In genomic region chr5:65101621-65102020, GRCm38 (mm10) we compare ENCODE assay signal across 19 mouse cellular contexts. TPM values are rescaled to one million over a fixed set of nuclear protein-coding genes. Genes with fewer than 3 reads are reported as not detected.
DNase-seq lines count a peak whose midpoint lies in the region; ATAC-seq and TF ChIP-seq lines count a peak whose summit lies in the region.
"Had no signal": no experiment of that assay in that cellular context is flagged by ENCODE, and none has a peak within 500 bp of the region (broad histone marks: within the 10 kb centered on the region; RNA-seq: fewer than 3 reads in every experiment).

No protein-coding gene starts in this region.

- no peak overlapping the region for H3K9ac ChIP-seq in midbrain, postnatal 0 days (replicated peaks; ENCODE audit: low read length, poor library complexity, severe bottlenecking)
- H3K9ac ChIP-seq in midbrain, embryonic 13.5 days (replicated peaks): no peak overlapping the region
- H3K9ac ChIP-seq in hindbrain, embryonic 12.5 days: no peak overlapping the region
- H3K9ac ChIP-seq: heart, embryonic 13.5 days had no signal

- 80% methylated on average over 6 of the region's 6 CpGs for WGBS in heart, embryonic 10.5 days
- 85% methylated on average over 6 of the region's 6 CpGs for WGBS in midbrain, postnatal 0 days
- 88% methylated on average over 6 of the region's 6 CpGs for WGBS in midbrain, embryonic 13.5 days
- 23% methylated on average over 6 of the region's 6 CpGs for WGBS in macrophage (ENCODE audit: missing documents)
- WGBS in hindbrain, embryonic 12.5 days: 92% methylated on average over 6 of the region's 6 CpGs

- peak overlapping the region; percentile 67; the same call in 1 of the 2 replicates for H3K27ac ChIP-seq in heart, embryonic 10.5 days
- 0 out of 2 replicates have a peak overlapping the region, but pooled peaks have one; percentile 26 for H3K27ac ChIP-seq in midbrain, postnatal 0 days (ENCODE audit: low read depth, low read length)
- H3K27ac ChIP-seq in midbrain, embryonic 13.5 days: no peak overlapping the region
- H3K27ac ChIP-seq in macrophage: peak overlapping the region; percentile 56
- H3K27ac ChIP-seq in hindbrain, embryonic 12.5 days: no peak overlapping the region
- H3K27ac ChIP-seq: hindbrain, embryonic 10.5 days; layer of hippocampus, adult 2 months; left cerebral cortex, adult 2 months had no signal

- no peaks in the 10 kb centered on the region for H3K79me2 ChIP-seq in macrophage (ENCODE audit: inconsistent target)

- H3K4me2 ChIP-seq in midbrain, postnatal 0 days (ENCODE audit: low read depth, low read length, poor library complexity, severe bottlenecking): no peak overlapping the region
- H3K4me2 ChIP-seq in midbrain, embryonic 13.5 days (replicated peaks): no peak overlapping the region
- no peak overlapping the region for H3K4me2 ChIP-seq in hindbrain, embryonic 12.5 days (replicated peaks)
- H3K4me2 ChIP-seq: heart, embryonic 13.5 days had no signal

- TF ChIP-seq CTCF in midbrain, postnatal 0 days (IDR thresholded peaks at IDR 0.05): no peak

- no peak for DNase-seq in heart, embryonic 10.5 days (ENCODE audit: low spot score)
- no peak for DNase-seq in heart, postnatal 4 days
- DNase-seq in midbrain, postnatal 0 days (ENCODE audit: low spot score): no peak
- DNase-seq in left cerebral cortex, adult 9 months (ENCODE audit: low spot score in 2 of 2): no peak
- DNase-seq in embryo, embryonic 10.5 days (ENCODE audit: low spot score): no peak
- DNase-seq: adrenal gland, postnatal 25 days; cerebellum, adult 2 months; gastrocnemius, postnatal 14 days; kidney, adult 8-10 months; lung, adult 2 months had no signal

- no peak overlapping the region for H3K4me3 ChIP-seq in heart, embryonic 10.5 days
- no peak overlapping the region for H3K4me3 ChIP-seq in midbrain, postnatal 0 days (ENCODE audit: low read depth, low read length)
- H3K4me3 ChIP-seq in midbrain, embryonic 13.5 days (replicated peaks): no peak overlapping the region
- H3K4me3 ChIP-seq in macrophage (ENCODE audit: inconsistent target): no peak overlapping the region
- H3K4me3 ChIP-seq in hindbrain, embryonic 12.5 days: no peak overlapping the region
- H3K4me3 ChIP-seq: heart, embryonic 13.5 days; hindbrain, embryonic 10.5 days; layer of hippocampus, adult 2 months; left cerebral cortex, adult 2 months; midbrain, embryonic 10.5 days had no signal

- no peak for ATAC-seq in midbrain, postnatal 0 days (ENCODE audit: low FRiP score)
- no peak for ATAC-seq in midbrain, embryonic 13.5 days
- ATAC-seq in hindbrain, embryonic 12.5 days (ENCODE audit: low FRiP score): no peak

- no peaks in the 10 kb centered on the region for H3K9me3 ChIP-seq in heart, embryonic 10.5 days
- H3K9me3 ChIP-seq in midbrain, postnatal 0 days (ENCODE audit: low read length): no peaks in the 10 kb centered on the region
- no peaks in the 10 kb centered on the region for H3K9me3 ChIP-seq in midbrain, embryonic 13.5 days
- no peaks in the 10 kb centered on the region for H3K9me3 ChIP-seq in hindbrain, embryonic 12.5 days (replicated peaks)
- H3K9me3 ChIP-seq: heart, embryonic 13.5 days; hindbrain, embryonic 10.5 days; midbrain, embryonic 10.5 days had no signal

- H3K4me1 ChIP-seq in heart, embryonic 10.5 days: peaks cover 14% of the 10 kb centered on the region
- H3K4me1 ChIP-seq in midbrain, postnatal 0 days (ENCODE audit: insufficient read depth, low read length): peaks cover 8% of the 10 kb centered on the region; the same call in 1 of the 2 replicates
- peaks cover 12% of the 10 kb centered on the region; the same call in 1 of the 2 replicates for H3K4me1 ChIP-seq in midbrain, embryonic 13.5 days (replicated peaks)
- H3K4me1 ChIP-seq in hindbrain, embryonic 12.5 days: peaks cover 5% of the 10 kb centered on the region; the same call in 1 of the 2 replicates

- H3K27me3 ChIP-seq in heart, embryonic 10.5 days (ENCODE audit: insufficient read depth, poor library complexity, severe bottlenecking): no peaks in the 10 kb centered on the region
- no peaks in the 10 kb centered on the region for H3K27me3 ChIP-seq in midbrain, postnatal 0 days (ENCODE audit: insufficient read depth, low read length)
- no peaks in the 10 kb centered on the region for H3K27me3 ChIP-seq in midbrain, embryonic 13.5 days
- H3K27me3 ChIP-seq in hindbrain, embryonic 12.5 days: no peaks in the 10 kb centered on the region
- H3K27me3 ChIP-seq: heart, embryonic 13.5 days had no signal

- H3K36me3 ChIP-seq in heart, embryonic 10.5 days: no peaks in the 10 kb centered on the region
- H3K36me3 ChIP-seq in midbrain, postnatal 0 days (ENCODE audit: insufficient read depth, low read length): no peaks in the 10 kb centered on the region
- no peaks in the 10 kb centered on the region for H3K36me3 ChIP-seq in midbrain, embryonic 13.5 days
- no peaks in the 10 kb centered on the region for H3K36me3 ChIP-seq in macrophage (ENCODE audit: inconsistent target)
- H3K36me3 ChIP-seq in hindbrain, embryonic 12.5 days: no peaks in the 10 kb centered on the region
- H3K36me3 ChIP-seq: heart, embryonic 13.5 days; hindbrain, embryonic 10.5 days; midbrain, embryonic 10.5 days had no signal

RNA-seq across cellular contexts. Expression of gene Klhl5, which starts 5.7 kb away (rescaled TPM):
- 12.9 and 13.0 TPM in 2 replicates for polyA plus RNA-seq in heart, embryonic 10.5 days (2016; fragmentation: Nextera tagmentation; extraction: Ambion mirVana)
- 10 to 100 TPM; 21.5 to 22.8 TPM for total RNA-seq in heart, postnatal 4 days (2021)
- 62.1 and 64.4 TPM in 2 replicates for total RNA-seq in midbrain, postnatal 0 days (2014; rRNA removed)
- 56.6 and 61.2 TPM in 2 replicates for polyA plus RNA-seq in midbrain, postnatal 0 days (2015; fragmentation: Nextera tagmentation; extraction: Ambion mirVana)
- 42.3 and 46.7 TPM in 2 replicates for polyA plus RNA-seq in midbrain, embryonic 13.5 days (2015; fragmentation: Nextera tagmentation; extraction: Ambion mirVana)
- 10 to 100 TPM; 14.5 to 76.4 (median 50.6) TPM for total RNA-seq in macrophage (2018; cell fraction: chromatin; rRNA removed)
- 10 to 100 TPM; 31.2 to 51.8 (median 43.9) TPM for total RNA-seq in macrophage (2018; cell fraction: cytosol; rRNA removed)
- total RNA-seq in macrophage (2018; cell fraction: nucleus; rRNA removed): 10 to 100 TPM; 25.5 to 93.7 (median 52.4) TPM
- 40.6 to 51.7 TPM (median 46.4 TPM) in 3 replicates for polyA plus RNA-seq in macrophage (2018)
- 33.3 and 33.7 TPM in 2 replicates for polyA plus RNA-seq in hindbrain, embryonic 12.5 days (2016; fragmentation: Nextera tagmentation; extraction: Ambion mirVana)

RNA-seq across cellular contexts. Expression of gene Tmem156, which starts 9.7 kb away (rescaled TPM):
- 0.12 and 0.13 TPM in 2 replicates for polyA plus RNA-seq in heart, embryonic 10.5 days (2016; fragmentation: Nextera tagmentation; extraction: Ambion mirVana)
- total RNA-seq in heart, postnatal 4 days (2021): under 1 TPM; 0.19 to 0.20 TPM
- not detected in 2 replicates for total RNA-seq in midbrain, postnatal 0 days (2014; rRNA removed)
- 0.11 and 0.23 TPM in 2 replicates for polyA plus RNA-seq in midbrain, postnatal 0 days (2015; fragmentation: Nextera tagmentation; extraction: Ambion mirVana)
- not detected in 2 replicates for polyA plus RNA-seq in midbrain, embryonic 13.5 days (2015; fragmentation: Nextera tagmentation; extraction: Ambion mirVana)
- 10 to 100 TPM in 10 of 26 experiments, 1 to 10 TPM in 11, under 1 TPM in 3, not detected in 2; 0.78 to 15.8 (median 7.0) TPM for total RNA-seq in macrophage (2018; cell fraction: chromatin; rRNA removed)
- 1 to 10 TPM; 1.7 to 6.5 (median 4.8) TPM for total RNA-seq in macrophage (2018; cell fraction: cytosol; rRNA removed)
- 10 to 100 TPM in 11 of 26 experiments, 1 to 10 TPM in 15; 1.8 to 18.2 (median 8.0) TPM for total RNA-seq in macrophage (2018; cell fraction: nucleus; rRNA removed)
- 2.7 to 3.9 TPM (median 3.8 TPM) in 3 replicates for polyA plus RNA-seq in macrophage (2018)
- not detected in 2 replicates for polyA plus RNA-seq in hindbrain, embryonic 12.5 days (2016; fragmentation: Nextera tagmentation; extraction: Ambion mirVana)
- total RNA-seq: gastrocnemius, postnatal 14 days had no signal
- polyA plus RNA-seq: forebrain, embryonic 11.5 days; heart, embryonic 13.5 days; hindbrain, embryonic 10.5 days; midbrain, embryonic 10.5 days had no signal

Comparison
In these comparisons a context has a peak if more than half of its experiments do, and no peak if none do; other contexts are left out.
1. H3K27ac ChIP-seq: peak in heart, embryonic 10.5 days (single experiment), midbrain, postnatal 0 days (single experiment) and macrophage (single experiment); none in midbrain, embryonic 13.5 days (single experiment) and hindbrain, embryonic 12.5 days (single experiment).